Mouse (Mus musculus): ENCODE measurements around the gene Lrmda.

Gene Lrmda

DNA sequence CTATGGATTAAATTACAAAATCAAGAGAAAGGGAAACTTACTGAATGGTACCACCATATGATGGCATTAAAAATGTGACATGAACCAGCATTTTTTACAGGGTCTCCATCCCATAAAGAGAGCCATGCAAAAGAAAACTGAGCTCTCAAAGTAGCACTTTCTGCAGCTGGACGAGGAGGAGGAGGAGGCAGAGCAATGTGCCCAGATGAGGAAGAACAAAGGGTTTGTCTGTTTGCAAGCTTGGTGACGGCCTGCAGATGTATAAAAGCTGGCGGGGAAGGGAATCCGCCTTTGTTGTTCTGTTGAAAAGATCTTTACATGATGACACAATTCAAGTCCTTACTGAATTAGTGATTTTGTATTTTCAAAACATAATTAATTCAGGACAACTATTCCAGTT, 841.1 kb downstream of the Lrmda start:
- DNase-seq (ENCODE audit: low spot score in 2 of 2), result no peak

DNA sequence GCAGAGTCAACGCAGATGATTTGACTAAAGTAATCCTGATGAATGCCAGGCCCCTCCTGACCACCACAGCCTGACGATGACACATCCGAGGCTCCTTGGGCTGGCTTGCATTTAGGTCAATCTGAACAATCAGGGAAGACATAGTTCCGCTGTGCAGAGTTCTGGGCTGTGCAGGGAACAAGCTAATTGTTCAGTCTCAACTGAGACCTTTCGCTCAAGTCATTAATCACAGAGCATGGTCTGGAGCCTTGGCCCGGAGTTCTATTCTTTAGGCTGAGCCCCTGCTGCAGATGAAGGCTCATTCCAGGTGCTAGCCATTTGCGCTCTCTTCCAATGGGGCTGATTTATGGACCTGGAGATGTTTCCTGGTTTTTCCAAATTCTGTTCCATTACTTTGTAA, 844.6 kb downstream of the Lrmda start:
- DNase-seq (ENCODE audit: low spot score in 2 of 2), result no peak

DNA sequence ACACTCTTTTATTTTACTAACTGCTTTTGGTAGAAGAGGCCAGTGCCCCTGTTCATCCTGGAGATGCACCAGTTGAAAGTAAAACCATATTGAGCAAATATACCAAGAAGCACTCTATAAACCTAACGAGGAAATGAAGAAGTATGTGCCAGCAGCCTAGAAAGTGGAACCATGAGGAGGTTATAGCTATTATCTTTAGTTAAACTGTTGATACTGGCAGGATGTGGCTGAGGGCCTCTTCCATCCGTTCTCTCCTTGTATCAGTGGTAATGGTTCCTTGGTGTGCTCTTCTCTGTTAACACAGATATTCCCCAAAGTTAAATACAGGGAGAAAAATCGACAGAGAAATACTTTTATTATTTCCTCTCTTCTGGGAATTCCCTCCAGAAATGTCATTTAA, 855.1 kb downstream of the Lrmda start:
- no peak for DNase-seq (ENCODE audit: low spot score in 2 of 2)

DNA sequence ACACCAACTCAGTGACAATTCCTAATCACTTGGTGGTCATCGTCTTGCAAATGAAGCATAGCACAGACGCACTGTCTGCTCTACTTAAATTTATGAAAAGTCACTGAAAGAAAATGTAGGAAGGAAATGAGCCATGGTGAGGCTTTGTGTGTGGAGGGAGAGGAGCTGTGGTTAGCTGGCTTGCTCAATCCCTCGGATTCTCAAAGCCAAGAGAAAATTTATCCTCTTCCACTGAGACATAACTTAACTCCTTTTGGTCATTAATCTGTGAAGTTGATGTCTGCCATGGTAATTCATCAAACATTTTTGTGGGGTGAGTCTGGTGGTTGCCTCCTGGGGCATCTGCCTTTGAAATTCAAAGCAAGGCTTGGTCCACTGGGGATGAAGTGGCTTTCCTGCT, 867.7 kb downstream of the Lrmda start:
- no peak for DNase-seq (ENCODE audit: low spot score in 2 of 2)

DNA sequence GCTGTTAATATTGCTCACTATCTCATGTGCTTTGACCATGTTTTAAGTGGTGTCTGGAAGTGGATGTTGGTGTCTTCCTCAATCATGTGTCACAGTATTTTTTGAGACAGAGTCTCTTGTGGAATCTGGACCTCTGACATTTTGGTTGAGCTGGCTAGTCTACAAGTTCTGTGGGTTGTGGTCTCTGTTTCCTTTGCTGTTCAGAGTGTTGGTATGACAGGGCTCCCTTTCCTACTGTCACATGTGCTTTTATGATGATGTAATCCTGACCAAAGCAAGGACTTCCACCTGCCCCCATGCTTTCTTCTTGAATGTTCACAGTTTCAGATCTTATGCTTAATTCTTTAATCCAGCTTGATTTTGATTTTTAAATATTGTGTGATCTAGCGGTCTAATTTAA, 879.8 kb downstream of the Lrmda start:
- no peak for DNase-seq (ENCODE audit: low spot score in 2 of 2)

DNA sequence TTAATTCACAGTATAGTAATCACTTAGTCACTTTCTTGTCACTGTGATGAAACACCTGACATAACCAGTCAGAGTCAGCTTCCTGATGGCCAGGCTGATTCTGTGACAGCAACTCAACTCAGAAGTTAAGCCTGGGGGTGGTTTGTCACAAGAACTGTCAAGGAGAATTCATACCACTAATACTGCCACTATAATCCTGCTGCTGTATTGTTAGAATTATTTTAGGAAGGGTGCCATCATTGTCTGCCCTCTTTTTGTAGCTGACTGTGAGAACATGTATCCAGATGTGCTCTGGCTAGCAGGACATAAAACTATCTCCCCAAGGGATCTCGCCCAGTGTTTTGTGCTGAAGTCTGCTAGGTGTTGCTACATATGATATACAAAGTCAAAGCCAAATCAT, 882.6 kb downstream of the Lrmda start:
- DNase-seq (ENCODE audit: low spot score in 2 of 2), result no peak

DNA sequence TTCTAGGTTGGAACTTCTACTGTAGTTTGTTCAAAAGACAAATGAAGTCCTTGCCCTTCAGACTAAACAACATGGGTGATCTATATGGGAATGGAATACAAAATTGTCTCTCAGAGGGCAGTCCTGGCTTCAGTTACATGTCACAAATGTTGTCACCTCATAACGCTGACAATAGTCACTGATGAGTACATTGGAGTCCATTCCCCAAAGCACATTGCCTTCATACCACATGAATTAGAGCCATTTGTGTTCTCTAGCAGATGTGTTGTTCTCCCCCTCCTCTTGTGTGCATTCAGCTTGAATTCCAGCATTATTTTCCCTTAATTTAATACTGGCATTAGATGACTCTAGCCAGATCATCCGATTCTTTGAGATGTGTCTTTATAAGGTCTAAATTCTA, 883.4 kb downstream of the Lrmda start:
- DNase-seq (ENCODE audit: low spot score in 2 of 2), result no peak

DNA sequence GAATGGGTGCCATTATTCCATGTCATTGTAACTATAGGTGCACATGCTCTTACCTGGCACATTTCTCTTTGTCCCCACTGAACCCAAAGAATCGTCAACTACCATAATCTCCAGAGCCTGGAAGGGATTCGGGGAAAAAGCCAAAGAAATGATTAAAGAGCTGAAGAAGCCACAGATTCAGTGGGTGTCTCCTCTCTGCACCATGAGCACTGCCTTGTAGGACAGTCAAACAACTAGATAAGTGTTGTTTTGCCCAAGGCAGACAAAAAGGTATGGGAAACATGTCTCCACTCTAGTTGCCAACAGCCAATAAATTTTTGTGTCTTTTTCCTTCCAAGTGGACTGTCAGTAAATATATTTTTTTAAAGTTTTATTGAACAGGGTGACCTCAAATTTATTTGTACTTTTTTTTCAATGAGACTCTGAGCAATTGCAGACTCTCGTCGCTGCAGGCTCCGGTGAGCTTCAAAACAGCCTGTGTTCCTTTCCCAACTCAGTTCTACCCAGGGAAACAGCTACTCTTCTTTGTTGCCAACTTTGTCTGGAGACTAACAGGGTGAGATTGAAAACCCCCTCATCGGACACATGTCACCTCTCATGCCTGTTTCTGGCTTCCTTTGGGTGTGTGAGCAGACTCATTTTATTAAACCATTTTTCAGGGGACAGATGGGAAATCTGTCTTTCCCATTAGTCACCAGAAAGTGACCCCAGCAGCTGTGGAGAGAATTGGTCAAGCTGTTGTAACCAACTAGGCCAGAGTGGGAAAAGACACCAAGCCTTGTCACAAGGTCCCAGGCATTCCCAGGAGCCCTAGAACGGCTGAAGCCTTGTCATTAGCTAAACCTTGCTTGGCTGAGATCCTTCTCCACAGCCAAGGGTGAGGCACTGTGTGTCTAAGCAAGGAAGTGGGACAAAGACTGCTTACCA, 886.5 kb downstream of the Lrmda start:
- no peak for DNase-seq (ENCODE audit: low spot score in 2 of 2)

DNA sequence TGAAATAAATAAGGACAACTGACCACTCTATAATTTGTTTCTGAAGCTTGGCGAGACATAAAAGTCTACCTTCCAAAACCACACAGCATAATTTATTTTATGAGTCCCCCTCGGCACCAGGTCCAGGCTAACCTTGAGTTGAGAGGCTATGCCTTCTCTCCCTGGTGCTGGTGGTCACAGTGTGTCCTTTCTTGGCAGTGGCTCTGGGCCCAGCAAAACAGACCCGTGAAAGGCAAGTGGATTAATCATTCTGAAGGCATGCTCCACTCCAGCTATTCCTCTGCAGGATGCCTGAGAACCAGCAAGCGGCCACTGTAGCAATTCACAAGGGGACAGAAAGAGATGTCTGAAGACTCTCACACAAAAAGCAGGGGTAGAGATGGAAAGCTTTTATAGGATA, 887.2 kb downstream of the Lrmda start:
- DNase-seq (ENCODE audit: low spot score in 2 of 2), result no peak

DNA sequence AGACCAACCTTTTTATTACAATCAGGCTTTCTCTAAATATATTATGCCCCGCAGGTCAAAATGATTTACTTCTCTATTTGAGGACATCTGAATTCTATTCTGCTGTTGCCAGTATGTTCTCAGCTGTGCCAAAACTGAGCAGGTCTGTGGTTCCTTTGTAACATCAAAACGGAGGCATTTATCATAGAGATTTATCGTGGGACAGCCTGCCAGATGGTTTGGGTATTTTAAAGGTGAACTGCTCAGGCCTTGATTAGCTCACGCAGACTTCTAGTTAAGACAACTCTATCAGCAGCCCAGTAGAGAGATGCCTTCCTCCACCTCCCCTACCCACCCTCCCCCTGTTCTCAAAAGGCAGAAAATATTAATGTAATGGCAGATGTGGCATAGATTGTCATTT, 887.7 kb downstream of the Lrmda start:
- DNase-seq (ENCODE audit: low spot score in 2 of 2), result no peak

DNA sequence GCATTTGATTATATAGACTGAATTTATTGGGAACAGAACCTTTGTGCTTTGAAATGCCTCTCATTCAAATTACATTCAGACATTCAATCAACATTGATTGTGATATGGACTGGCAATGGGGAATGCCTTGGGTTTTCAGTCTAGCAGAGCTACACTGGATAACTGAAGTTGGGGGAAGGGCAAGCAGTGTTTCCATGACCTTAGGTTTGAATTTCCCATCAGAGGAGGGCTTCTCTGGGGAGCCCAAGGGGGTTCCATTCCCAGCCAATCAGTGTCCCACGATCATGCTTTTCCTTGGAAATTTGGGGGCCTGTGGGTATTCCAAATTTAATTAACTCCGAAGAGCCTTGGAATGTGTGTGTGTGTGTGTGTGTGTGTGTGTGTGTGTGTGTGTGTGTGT, 888.5 kb downstream of the Lrmda start:
- no peak for DNase-seq (ENCODE audit: low spot score in 2 of 2)

DNA sequence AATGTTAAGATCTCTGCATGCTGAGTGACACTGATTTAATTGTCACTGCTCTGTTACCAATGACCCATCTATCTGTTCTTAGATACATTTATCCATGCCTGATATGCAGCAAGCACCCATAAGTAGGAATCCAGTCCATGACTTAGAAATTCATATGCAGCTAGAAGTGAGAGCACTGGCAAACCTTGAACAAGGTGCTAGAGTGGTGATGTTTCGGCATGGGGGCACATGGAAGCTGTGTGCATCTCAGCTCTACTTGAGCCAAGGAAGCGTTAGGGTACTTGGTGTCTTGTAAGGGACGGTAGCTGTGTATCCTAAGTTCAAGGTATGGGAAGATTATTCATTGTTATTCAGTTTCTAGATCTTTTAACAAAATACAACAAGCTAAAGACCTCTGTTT, 896.0 kb downstream of the Lrmda start:
- no peak for DNase-seq (ENCODE audit: low spot score in 2 of 2)

DNA sequence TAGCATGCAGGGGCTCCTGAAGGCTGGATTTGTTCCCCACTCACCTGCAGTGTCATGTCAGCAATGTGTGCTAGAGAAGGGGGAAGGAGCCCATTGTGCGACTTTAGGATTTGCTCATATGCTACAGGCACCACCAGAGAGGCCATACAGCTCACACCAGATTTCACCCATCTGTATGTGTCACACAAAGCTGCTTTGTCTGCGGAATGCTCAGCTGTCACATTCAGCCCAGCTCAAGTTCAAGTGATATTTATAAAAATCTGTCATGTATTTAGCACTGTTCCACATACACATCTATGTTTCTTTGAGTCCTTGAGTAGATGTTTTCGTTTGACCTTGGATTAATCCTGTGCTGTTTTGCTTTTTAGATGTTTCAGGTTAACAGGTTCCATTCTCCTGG, 899.0 kb downstream of the Lrmda start:
- no peak for DNase-seq (ENCODE audit: low spot score in 2 of 2)

DNA sequence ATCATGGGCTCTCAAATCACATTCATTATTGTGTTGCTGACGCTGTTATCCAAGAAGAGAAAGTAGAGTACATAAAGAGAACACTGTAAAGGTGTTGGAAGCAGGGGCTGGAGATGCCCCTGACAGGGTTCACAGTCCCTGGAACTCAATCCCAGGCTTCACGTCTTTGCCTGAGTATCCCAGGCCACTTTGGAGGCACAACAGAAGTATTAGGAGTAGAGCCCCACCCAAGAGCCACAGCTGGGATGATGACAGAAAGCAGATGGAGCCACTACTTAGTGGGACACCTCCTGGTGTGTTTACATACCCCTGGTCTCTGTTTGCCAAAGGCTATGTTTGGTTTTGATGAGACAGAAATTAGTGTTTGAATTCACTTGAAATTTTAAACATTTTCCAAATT, 899.4 kb downstream of the Lrmda start:
- no peak for DNase-seq (ENCODE audit: low spot score in 2 of 2)

DNA sequence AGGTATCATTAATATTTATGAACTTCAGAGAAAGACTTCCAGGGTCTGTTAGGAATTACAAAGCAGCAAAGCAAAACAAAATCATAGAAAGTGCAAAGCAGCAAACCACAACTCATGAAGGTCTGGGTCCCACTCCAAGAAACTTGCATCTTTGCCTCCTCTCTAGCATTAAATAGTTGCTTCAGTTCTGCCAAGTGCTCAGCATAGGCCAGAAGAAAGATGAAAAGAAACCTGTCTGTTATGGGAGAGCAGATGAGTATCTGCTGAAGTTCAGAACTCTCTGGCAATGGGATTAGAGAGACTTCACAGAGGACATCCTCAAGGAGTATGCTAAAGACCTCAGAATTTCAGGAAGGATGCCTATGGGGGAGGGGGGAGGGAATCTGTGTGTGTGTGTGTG, 901.6 kb downstream of the Lrmda start:
- no peak for DNase-seq (ENCODE audit: low spot score in 2 of 2)

DNA sequence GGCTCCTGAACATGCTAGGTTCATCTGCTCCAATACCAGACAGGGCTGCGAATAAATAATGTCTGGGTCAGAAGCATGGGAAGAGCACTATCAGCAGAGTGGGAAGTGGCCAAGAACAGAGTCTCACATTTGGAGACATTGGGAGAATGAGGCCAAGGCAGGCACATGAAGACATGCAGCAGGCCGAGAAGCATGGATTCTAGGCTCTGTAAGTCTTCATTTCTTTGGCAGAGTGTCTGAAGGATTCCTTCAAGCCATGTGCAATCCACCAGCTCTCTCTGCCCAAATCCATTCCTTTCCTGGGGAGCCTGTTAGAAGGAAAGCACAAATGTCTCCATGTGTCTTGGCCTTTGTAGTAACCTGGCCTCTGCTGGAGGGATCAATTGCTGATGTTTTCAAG, 902.3 kb downstream of the Lrmda start:
- DNase-seq (ENCODE audit: low spot score in 2 of 2), result no peak

DNA sequence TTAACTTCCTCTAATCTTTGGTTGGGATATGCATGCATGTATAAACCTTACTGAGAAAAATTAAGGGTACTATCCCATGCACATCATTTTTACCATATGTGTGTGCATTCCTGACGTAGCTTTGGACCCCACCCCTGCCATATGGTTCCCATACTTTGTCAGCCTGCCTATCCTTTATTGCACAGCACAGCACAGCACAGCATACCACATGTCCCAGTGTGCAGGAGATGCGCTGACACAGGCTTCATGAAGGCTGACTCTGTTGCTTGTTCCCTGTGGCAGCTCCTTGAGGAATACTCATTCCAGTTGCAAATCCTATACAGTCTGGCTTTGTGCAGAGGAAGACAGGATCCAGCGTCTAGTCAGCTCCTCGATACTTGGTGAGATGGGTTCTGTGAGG, 903.1 kb downstream of the Lrmda start:
- DNase-seq (ENCODE audit: low spot score in 2 of 2), result no peak

DNA sequence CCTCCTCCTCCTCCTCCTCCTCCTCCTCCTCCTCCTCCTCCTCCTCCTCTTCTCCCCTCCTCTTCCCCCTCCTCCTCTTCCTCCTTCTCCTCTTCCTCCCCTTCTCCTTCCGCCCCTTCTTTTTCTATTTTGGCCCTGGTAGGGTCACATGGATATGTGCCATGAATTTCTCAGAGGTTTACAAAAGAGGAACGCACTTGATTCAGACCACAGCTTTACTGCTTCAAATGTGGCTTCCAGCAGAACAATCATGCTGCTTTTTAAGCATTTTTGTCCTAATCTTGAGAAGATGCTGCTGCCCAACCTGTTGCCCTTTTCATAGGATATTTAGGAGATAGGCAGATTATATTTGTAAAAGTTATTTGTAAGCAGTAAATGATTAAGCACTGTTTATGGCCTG, 903.7 kb downstream of the Lrmda start:
- DNase-seq (ENCODE audit: low spot score in 2 of 2), result no peak

DNA sequence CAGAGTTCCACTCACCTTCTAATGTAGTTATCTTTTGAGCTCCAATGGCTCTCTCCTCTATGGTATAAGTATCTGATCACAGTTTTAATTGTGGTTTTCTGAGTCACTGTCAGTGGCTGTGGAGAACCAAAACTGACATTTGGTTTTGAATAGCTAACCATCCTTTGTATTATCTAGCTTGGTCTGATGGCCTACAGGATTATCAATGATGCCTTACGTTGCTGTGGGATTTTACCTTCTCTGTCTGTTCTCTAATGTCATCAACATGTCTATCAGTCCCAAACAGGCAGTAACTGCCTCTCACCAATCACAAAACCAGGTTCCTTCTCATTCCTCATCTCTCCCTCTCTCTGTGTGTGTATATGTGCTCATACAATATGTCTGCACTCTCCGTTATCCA, 908.8 kb downstream of the Lrmda start:
- no peak for DNase-seq (ENCODE audit: low spot score in 2 of 2)

DNA sequence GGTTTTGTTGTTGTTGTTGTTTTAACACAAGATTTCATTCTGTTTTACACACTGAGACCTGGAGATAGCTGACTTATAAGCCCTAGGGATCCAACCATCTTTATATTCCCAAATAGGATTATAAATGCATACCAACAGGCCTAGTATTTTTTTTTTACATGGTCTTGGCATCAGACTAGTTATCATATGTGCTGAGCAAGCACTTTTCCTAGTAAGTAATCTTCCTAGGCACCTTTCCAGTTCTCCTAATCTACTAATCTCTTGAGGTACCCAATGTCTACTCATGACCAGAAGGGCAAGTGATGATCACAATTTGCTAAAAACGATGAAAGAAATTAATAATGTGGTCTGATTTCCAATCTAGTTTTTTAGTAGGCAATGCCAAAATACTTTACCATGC, 909.2 kb downstream of the Lrmda start:
- DNase-seq (ENCODE audit: low spot score in 2 of 2), result no peak

DNA sequence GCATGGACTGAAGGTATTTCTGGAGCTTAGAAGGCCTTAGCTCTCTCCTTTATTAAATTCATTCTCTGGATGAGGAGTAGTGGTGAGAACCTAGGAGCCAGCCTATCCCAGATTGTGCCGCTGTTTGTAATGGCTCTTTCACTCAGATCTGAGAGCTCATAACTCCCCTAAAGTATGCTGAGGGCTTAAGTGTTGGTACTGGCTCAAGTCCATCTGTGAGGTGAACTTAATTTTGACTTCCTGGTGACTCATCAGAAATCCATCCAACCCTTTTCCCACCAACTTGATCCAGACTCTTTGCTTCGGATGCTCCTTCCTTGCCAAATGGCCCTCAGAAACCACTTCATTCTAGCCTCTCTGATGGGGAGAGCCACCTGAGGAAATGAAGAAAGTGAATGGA, 910.1 kb downstream of the Lrmda start:
- DNase-seq (ENCODE audit: low spot score in 2 of 2), result no peak

DNA sequence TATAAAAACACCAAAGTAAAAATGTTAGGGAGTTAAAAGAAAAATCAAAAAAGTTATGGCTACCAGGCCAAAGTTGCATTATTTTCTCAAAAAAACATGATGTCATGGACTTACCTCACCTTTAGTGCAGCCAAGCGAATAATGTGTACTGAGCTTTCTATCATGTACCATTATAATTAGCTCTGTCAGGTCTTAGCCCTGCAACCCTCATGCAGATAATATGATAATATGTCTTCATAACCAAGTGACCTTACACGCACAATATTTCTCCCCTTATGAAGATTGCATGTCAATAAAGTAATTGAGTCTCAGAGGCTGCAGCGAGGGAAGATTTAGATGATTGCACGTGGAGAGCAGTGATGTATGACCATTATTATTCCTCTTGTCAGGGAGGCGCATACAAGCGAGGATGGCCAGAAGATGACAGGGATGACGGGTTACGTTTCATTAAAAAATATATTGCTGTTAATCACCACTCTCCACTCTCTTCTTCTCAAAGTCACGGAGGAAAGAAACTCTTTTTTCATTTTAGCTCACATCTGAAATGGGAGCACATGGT, 911.1 kb downstream of the Lrmda start:
- no peak for DNase-seq (ENCODE audit: low spot score in 2 of 2)

DNA sequence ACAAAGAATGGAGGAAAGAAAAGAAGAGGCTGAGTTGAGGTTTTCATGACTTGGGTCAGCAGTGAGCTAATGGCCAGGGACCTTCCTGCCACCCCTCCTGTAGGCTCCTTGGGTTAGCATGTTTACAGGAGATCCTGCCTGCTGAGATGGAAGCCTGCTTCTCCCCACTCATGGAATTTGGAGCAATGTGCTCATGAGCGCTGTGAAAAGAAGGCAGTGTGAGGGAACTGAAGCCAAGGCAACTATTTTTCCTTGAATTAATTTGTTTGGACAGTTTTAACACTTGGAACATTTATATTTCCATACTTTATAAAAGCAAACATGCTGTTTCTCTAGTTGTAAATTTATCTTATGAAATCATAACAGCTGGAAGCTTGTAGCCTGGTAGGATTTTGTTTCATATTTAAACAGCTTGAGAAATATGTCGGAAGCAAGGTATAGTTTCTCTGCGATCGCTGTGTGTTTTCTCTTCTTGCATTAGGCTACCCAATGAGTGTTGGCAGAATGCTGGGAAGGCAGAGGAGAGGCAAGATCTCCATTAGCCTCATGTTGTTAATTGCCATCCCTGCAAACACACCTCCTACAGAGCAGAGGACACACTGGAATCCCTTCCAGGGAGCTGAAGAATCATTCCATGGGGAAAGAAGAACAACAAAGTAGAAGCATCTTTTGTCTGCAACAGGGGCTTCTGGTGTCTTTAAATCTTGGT, 911.8 kb downstream of the Lrmda start:
- DNase-seq (ENCODE audit: low spot score in 2 of 2), result no peak
